In the genomic region with DNA sequence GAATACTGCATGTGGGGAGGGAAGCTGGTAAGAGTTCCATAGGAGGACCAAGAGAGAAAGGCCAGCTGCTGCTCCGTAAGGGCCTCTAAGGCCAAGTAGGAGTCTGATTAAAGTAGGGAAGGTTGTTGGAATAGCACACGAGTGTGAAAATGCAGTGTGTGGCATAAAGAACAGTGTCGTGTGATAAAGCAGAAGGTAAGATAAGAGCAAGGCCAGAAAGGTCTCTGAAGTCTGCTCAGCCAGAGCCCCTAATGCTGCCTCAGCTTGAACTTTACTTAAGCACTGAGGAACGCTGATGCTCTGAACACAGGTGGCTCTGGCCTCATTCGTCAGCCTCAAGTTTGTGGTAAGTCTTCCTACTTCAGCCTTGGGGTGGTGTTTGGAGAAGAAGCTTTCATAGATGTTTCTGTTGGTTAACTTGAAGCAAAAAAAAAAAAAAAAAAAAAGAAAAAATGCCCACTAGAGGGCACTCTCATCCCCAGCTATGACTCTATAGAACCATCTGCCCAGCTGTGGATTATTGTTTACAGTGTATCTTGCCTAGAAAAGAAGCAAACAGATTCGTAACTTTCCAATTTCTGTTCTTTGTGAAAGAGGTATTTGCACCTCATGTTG, we compare ENCODE assay signal across 9 mouse cellular contexts. TPM values are rescaled to one million over a fixed set of nuclear protein-coding genes. Genes with fewer than 3 reads are reported as not detected.
A peak's percentile ranks its signal among the peaks of the same experiment; 100 is the strongest.
DNase-seq lines count a peak whose midpoint lies in the region; ATAC-seq and TF ChIP-seq lines count a peak whose summit lies in the region.
"Had no signal": no experiment of that assay in that cellular context is flagged by ENCODE, and none has a peak within 500 bp of the region (broad histone marks: within the 10 kb centered on the region; RNA-seq: fewer than 3 reads in every experiment).

No protein-coding gene starts in this region.

- ATAC-seq in intestine, embryonic 14.5 days (replicated peaks; ENCODE audit: low FRiP score, low TSS enrichment, low read depth) = no peak
- no peak for ATAC-seq in intestine, embryonic 16.5 days
- ATAC-seq in erythroblast, adult 5-6 weeks (replicated peaks; ENCODE audit: low FRiP score, poor library complexity, severe bottlenecking) = 0 out of 2 replicates have a peak, but pooled peaks have one; percentile 38
- ATAC-seq in midbrain, embryonic 16.5 days = peak; percentile 64; the same call in 1 of the 2 replicates

- TF ChIP-seq CTCF in MEL (IDR thresholded peaks at IDR 0.05 in 2 of 3, conservative IDR thresholded peaks at IDR 0.05 in 1 of 3; ENCODE audit: control insufficient read depth in 1 of 3, insufficient read depth in 1 of 3, low read depth in 2 of 3, low read length in 3 of 3, poor library complexity in 1 of 3, severe bottlenecking in 1 of 3) = peak; percentile 9 to 68 (median 48); a peak in 4 of 6 replicates

- H3K4me3 ChIP-seq in intestine, embryonic 14.5 days (ENCODE audit: low read depth, low read length) = no peak overlapping the region
- no peak overlapping the region for H3K4me3 ChIP-seq in intestine, embryonic 16.5 days (ENCODE audit: low read length)
- H3K4me3 ChIP-seq in MEL (ENCODE audit: control insufficient read depth in 1 of 2, insufficient read depth in 1 of 2, low read depth in 2 of 2, low read length in 2 of 2) = no peak overlapping the region
- no peak overlapping the region for H3K4me3 ChIP-seq in midbrain, embryonic 16.5 days (ENCODE audit: low read depth, low read length)

- DNase-seq in intestine, embryonic 14.5 days (ENCODE audit: low spot score) = peak; percentile 51
- DNase-seq in MEL (ENCODE audit: low read depth, low spot score) = peak; percentile 74
- no peak for DNase-seq in B cell, adult 2 months
- DNase-seq in urinary bladder, postnatal 4 days (ENCODE audit: low spot score in 2 of 2) = no peak
- no peak for DNase-seq in spleen, postnatal 10 days (ENCODE audit: low spot score in 2 of 2)
- DNase-seq: adrenal gland, postnatal 14 days had no signal

- H3K4me1 ChIP-seq in intestine, embryonic 14.5 days (replicated peaks; ENCODE audit: control insufficient read depth, insufficient read depth, low read length) = no peaks in the 10 kb centered on the region
- no peaks in the 10 kb centered on the region for H3K4me1 ChIP-seq in intestine, embryonic 16.5 days (ENCODE audit: control insufficient read depth, insufficient read depth, low read length)
- peaks cover 27 to 40% of the 10 kb centered on the region in 2 experiments for H3K4me1 ChIP-seq in MEL (ENCODE audit: control insufficient read depth in 1 of 2, insufficient read depth in 2 of 2, low read length in 2 of 2)
- H3K4me1 ChIP-seq in midbrain, embryonic 16.5 days (ENCODE audit: control insufficient read depth, insufficient read depth, low read length) = no peaks in the 10 kb centered on the region

- H3K79me2 ChIP-seq in MEL (ENCODE audit: control insufficient read depth, insufficient read depth, low read length, poor library complexity) = peaks cover 15% of the 10 kb centered on the region

- no peak for TF ChIP-seq POLR2A in MEL (IDR thresholded peaks at IDR 0.05; ENCODE audit: control insufficient read depth in 1 of 2, insufficient read depth in 1 of 2, low read depth in 1 of 2, low read length in 2 of 2, poor library complexity in 1 of 2)

- H3K4me2 ChIP-seq in intestine, embryonic 14.5 days (ENCODE audit: low read length) = no peak overlapping the region
- no peak overlapping the region for H3K4me2 ChIP-seq in intestine, embryonic 16.5 days (ENCODE audit: low read depth, low read length)
- H3K4me2 ChIP-seq in midbrain, embryonic 16.5 days (ENCODE audit: low read length) = no peak overlapping the region

- peaks cover 54% of the 10 kb centered on the region for H3K36me3 ChIP-seq in intestine, embryonic 14.5 days (ENCODE audit: control insufficient read depth, insufficient read depth, low read length)
- peaks cover 9% of the 10 kb centered on the region for H3K36me3 ChIP-seq in intestine, embryonic 16.5 days (ENCODE audit: control insufficient read depth, insufficient read depth, low read length)
- H3K36me3 ChIP-seq in MEL (ENCODE audit: control insufficient read depth in 1 of 2, insufficient read depth in 2 of 2, low read length in 2 of 2) = peaks cover 19 to 45% of the 10 kb centered on the region in 2 experiments
- peaks cover 14% of the 10 kb centered on the region for H3K36me3 ChIP-seq in midbrain, embryonic 16.5 days (ENCODE audit: control insufficient read depth, insufficient read depth, low read length)

- H3K9ac ChIP-seq in intestine, embryonic 14.5 days (ENCODE audit: low read length) = no peak overlapping the region
- H3K9ac ChIP-seq in intestine, embryonic 16.5 days (ENCODE audit: low read depth, low read length) = no peak overlapping the region
- H3K9ac ChIP-seq in MEL (ENCODE audit: control insufficient read depth, low read depth, low read length, poor library complexity, severe bottlenecking) = peak overlapping the region; percentile 55
- no peak overlapping the region for H3K9ac ChIP-seq in midbrain, embryonic 16.5 days (ENCODE audit: low read depth, low read length)

- no peaks in the 10 kb centered on the region for H3K9me3 ChIP-seq in intestine, embryonic 14.5 days (ENCODE audit: control insufficient read depth, low read length)
- no peaks in the 10 kb centered on the region for H3K9me3 ChIP-seq in intestine, embryonic 16.5 days (ENCODE audit: control insufficient read depth, low read length)
- no peaks in the 10 kb centered on the region for H3K9me3 ChIP-seq in MEL (replicated peaks; ENCODE audit: insufficient read depth, low read length)
- H3K9me3 ChIP-seq in midbrain, embryonic 16.5 days (replicated peaks; ENCODE audit: control insufficient read depth, low read length, poor library complexity, severe bottlenecking) = no peaks in the 10 kb centered on the region

- H3K27me3 ChIP-seq in intestine, embryonic 14.5 days (replicated peaks; ENCODE audit: control insufficient read depth, insufficient read depth, low read length) = no peaks in the 10 kb centered on the region
- H3K27me3 ChIP-seq in intestine, embryonic 16.5 days (replicated peaks; ENCODE audit: control insufficient read depth, insufficient read depth, low read length) = no peaks in the 10 kb centered on the region
- H3K27me3 ChIP-seq in MEL (ENCODE audit: control insufficient read depth in 1 of 2, insufficient read depth in 2 of 2, low read length in 2 of 2) = no peaks in the 10 kb centered on the region
- no peaks in the 10 kb centered on the region for H3K27me3 ChIP-seq in midbrain, embryonic 16.5 days (ENCODE audit: control insufficient read depth, insufficient read depth, low read depth, low read length)

- no peak for TF ChIP-seq EP300 in MEL (IDR thresholded peaks at IDR 0.05; ENCODE audit: low read depth in 1 of 2, low read length in 2 of 2)

- H3K27ac ChIP-seq in intestine, embryonic 14.5 days (ENCODE audit: low read depth) = no peak overlapping the region
- H3K27ac ChIP-seq in intestine, embryonic 16.5 days (ENCODE audit: low read length) = no peak overlapping the region
- peak overlapping the region; percentile 99 for H3K27ac ChIP-seq in MEL (ENCODE audit: control insufficient read depth, low read depth, low read length)
- H3K27ac ChIP-seq in midbrain, embryonic 16.5 days (ENCODE audit: low read length) = no peak overlapping the region

- TF ChIP-seq RAD21 in MEL (IDR thresholded peaks at IDR 0.05; ENCODE audit: low read depth, low read length) = peak; percentile 44

- 47% methylated on average over 6 of the region's 6 CpGs for WGBS in intestine, embryonic 14.5 days
- 45% methylated on average over 6 of the region's 6 CpGs for WGBS in intestine, embryonic 16.5 days
- 61% methylated on average over 6 of the region's 6 CpGs for WGBS in midbrain, embryonic 16.5 days

TF ChIP-seq in MEL, 35 proteins besides CTCF, POLR2A, EP300 and RAD21:
- TF ChIP-seq UBTF (IDR thresholded peaks at IDR 0.05; ENCODE audit: borderline replicate concordance, insufficient read depth, low read depth, low read length) (no peak), GABPA (IDR thresholded peaks at IDR 0.05; ENCODE audit: low read depth, low read length) (no peak), TBP (IDR thresholded peaks at IDR 0.05; ENCODE audit: low read depth, low read length) (0 out of 2 replicates have a peak, but pooled peaks have one; percentile 23), CHD1 (IDR thresholded peaks at IDR 0.05; ENCODE audit: low read depth, low read length) (no peak), ELF1 (IDR thresholded peaks at IDR 0.05; ENCODE audit: low read depth, low read length) (no peak), ZNF384 (IDR thresholded peaks at IDR 0.05; ENCODE audit: low read depth, low read length) (peak; percentile 99), BHLHE40 (IDR thresholded peaks at IDR 0.05; ENCODE audit: borderline replicate concordance, low read depth, low read length) (no peak), GATA1 (IDR thresholded peaks at IDR 0.05; ENCODE audit: low read depth, low read length) (peak; percentile 53), KAT2A (conservative IDR thresholded peaks at IDR 0.05; ENCODE audit: low read depth, low read length) (no peak), SMC3 (IDR thresholded peaks at IDR 0.05; ENCODE audit: low read depth, low read length) (peak; percentile 39), SIN3A (IDR thresholded peaks at IDR 0.05; ENCODE audit: low read length) (peak; percentile 40; the same call in 1 of the 2 replicates), CHD2 (IDR thresholded peaks at IDR 0.05; ENCODE audit: low read length) (no peak), ETS1 (IDR thresholded peaks at IDR 0.05; ENCODE audit: low read depth, low read length) (no peak), E2F4 (IDR thresholded peaks at IDR 0.05; ENCODE audit: borderline replicate concordance, low read depth, low read length) (no peak)

RNA-seq across cellular contexts. Expression of gene Leprot, which starts 9.5 kb away (rescaled TPM):
- polyA plus RNA-seq in intestine, embryonic 14.5 days (2014; fragmentation: Nextera tagmentation; extraction: Ambion mirVana) = 75.7 and 81.4 TPM in 2 replicates
- polyA plus RNA-seq in intestine, embryonic 16.5 days (2015; fragmentation: Nextera tagmentation; extraction: Ambion mirVana) = 116 and 118 TPM in 2 replicates
- 39.6 and 51.7 TPM in 2 replicates for total RNA-seq in MEL (2012; rRNA removed)
- polyA plus RNA-seq in MEL (2012; ENCODE audit: insufficient read depth in 1 of 2, insufficient read length in 2 of 2, low read depth in 1 of 2, low replicate concordance in 2 of 2, missing spikeins in 1 of 2) = 10 to 100 TPM in 1 of 2 experiments, not detected in 1; 51.5 TPM
- total RNA-seq in erythroblast, adult 5-6 weeks (2015; ENCODE audit: low replicate concordance) = 16.1 and 21.9 TPM in 2 replicates
- total RNA-seq in erythroblast, adult 5-6 weeks (2017; ENCODE audit: low replicate concordance) = 26.3 and 31.0 TPM in 2 replicates
- polyA plus RNA-seq in midbrain, embryonic 16.5 days (2015; fragmentation: Nextera tagmentation; extraction: Ambion mirVana) = 108 and 111 TPM in 2 replicates

Comparison
In these comparisons a context has a peak if more than half of its experiments do, and no peak if none do; other contexts are left out.
1. ATAC-seq: peak in erythroblast, adult 5-6 weeks (single experiment) and midbrain, embryonic 16.5 days (single experiment); none in intestine, embryonic 14.5 days (single experiment) and intestine, embryonic 16.5 days (single experiment).
2. DNase-seq: peak in intestine, embryonic 14.5 days (single experiment) and MEL (single experiment); none in B cell, adult 2 months (0 of 2), urinary bladder, postnatal 4 days (0 of 2) and spleen, postnatal 10 days (0 of 2).